Mouse (Mus musculus) stomach, postnatal 0 days (tissue): ENCODE data around the gene Txn2.

Experiments
- CTCF ChIP-seq: IDR thresholded peaks from 2 replicates; pipeline ENCODE4 v1.5.1; 2016; ENCODE audit warnings: antibody characterized with exemption, low read depth, mild to moderate bottlenecking, moderate library complexity
- EP300 ChIP-seq: optimal IDR thresholded peaks from 2 replicates; pipeline ENCODE3; 2016; ENCODE audit warnings: antibody characterized with exemption

GRCm38 (mm10) chr15:77957625-77958024, 28.8 kb upstream of the Txn2 start:
- no peak for TF ChIP-seq CTCF
- TF ChIP-seq EP300, result no peak
